Mouse (Mus musculus) liver, postnatal 0 days (tissue): ENCODE results near the gene Plpp1.

Source experiments
- CTCF ChIP-seq: sonication (generic); IDR thresholded peaks from 2 replicates; pipeline ENCODE4 v1.5.1; 2016; ENCODE audit warnings: antibody characterized with exemption, low read depth
- EP300 ChIP-seq: IDR thresholded peaks from 2 replicates; pipeline ENCODE4 v1.6.1; 2016; ENCODE audit warnings: antibody characterized with exemption, low read depth, mild to moderate bottlenecking

GRCm38 (mm10) chr13:112825479-112825878 lies 24.9 kb downstream of the Plpp1 start:
- no peak for TF ChIP-seq EP300
- TF ChIP-seq CTCF = no peak
